ENCODE assay signal across 11 mouse cellular contexts in the genomic region with DNA sequence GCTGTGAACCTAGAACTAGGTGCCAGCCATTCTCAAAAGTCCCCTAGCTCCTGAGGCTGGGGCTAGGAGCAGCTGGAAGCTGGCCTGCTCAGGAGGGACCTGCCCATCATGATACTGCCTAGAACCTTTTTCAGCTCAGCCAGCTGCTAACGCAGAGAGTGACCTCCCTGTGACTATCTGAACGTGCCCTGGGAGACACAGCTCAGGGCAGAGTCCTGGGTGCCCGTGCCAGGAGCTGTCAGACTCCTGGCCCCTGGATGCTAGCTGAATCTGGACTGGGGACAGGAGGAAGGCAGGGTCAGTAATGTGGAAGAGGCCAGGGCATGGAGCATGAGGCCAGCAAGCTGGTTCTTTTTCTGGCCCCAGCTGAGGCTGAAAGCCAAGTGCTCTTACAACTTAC. TPM values are rescaled to one million over a fixed set of nuclear protein-coding genes. Genes with fewer than 3 reads are reported as not detected.
DNase-seq lines count a peak whose midpoint lies in the region.
"Had no signal": no experiment of that assay in that cellular context is flagged by ENCODE, and none has a peak within 500 bp of the region (broad histone marks: within the 10 kb centered on the region; RNA-seq: fewer than 3 reads in every experiment).

No protein-coding gene starts in this region.

- H3K27ac ChIP-seq in embryonic facial prominence, embryonic 10.5 days (replicated peaks): peak overlapping the region; percentile 20
- H3K27ac ChIP-seq: forebrain, embryonic 15.5 days; hindbrain, embryonic 15.5 days had no signal

- no peaks in the 10 kb centered on the region for H3K27me3 ChIP-seq in embryonic facial prominence, embryonic 10.5 days (replicated peaks; ENCODE audit: low read depth, poor library complexity, severe bottlenecking)
- H3K27me3 ChIP-seq: forebrain, embryonic 15.5 days; hindbrain, embryonic 15.5 days had no signal

- peaks cover 9% of the 10 kb centered on the region for H3K4me1 ChIP-seq in embryonic facial prominence, embryonic 10.5 days

- H3K4me3 ChIP-seq in embryonic facial prominence, embryonic 10.5 days: 0 out of 2 replicates have a peak overlapping the region, but pooled peaks have one; percentile 21
- H3K4me3 ChIP-seq: forebrain, embryonic 15.5 days; hindbrain, embryonic 15.5 days had no signal

- peaks cover 80% of the 10 kb centered on the region for H3K36me3 ChIP-seq in embryonic facial prominence, embryonic 10.5 days (replicated peaks)
- H3K36me3 ChIP-seq: hindbrain, embryonic 15.5 days had no signal

- peak; percentile 9 for DNase-seq in adrenal gland, adult 2 months
- no peak for DNase-seq in adrenal gland, adult 8-10 months
- no peak for DNase-seq in embryonic facial prominence, embryonic 10.5 days (ENCODE audit: low spot score)
- peak; percentile 73 to 75 for DNase-seq in heart, adult 9 months (ENCODE audit: low spot score in 2 of 2)
- peak; percentile 66 to 68 for DNase-seq in kidney, postnatal 36 days
- DNase-seq in urinary bladder, adult 2 months (ENCODE audit: low spot score): no peak
- DNase-seq in spleen, adult 12 weeks (ENCODE audit: low spot score): no peak
- DNase-seq in ovary, postnatal 36 days (ENCODE audit: low spot score): no peak
- DNase-seq: lung, embryonic 14.5 days had no signal

- no peaks in the 10 kb centered on the region for H3K9me3 ChIP-seq in embryonic facial prominence, embryonic 10.5 days
- H3K9me3 ChIP-seq: forebrain, embryonic 15.5 days; hindbrain, embryonic 15.5 days had no signal

- WGBS in embryonic facial prominence, embryonic 10.5 days: 88% methylated on average over 3 of the region's 3 CpGs

RNA-seq across cellular contexts. Expression of a gene that starts 22.1 kb away (rescaled TPM):
- 10 to 100 TPM; 24.9 to 27.0 TPM for total RNA-seq in adrenal gland, adult 2 months (2021)
- 13.0 and 14.4 TPM in 2 replicates for polyA plus RNA-seq in adrenal gland, adult 2 months (2012; rRNA removed)
- 10 to 100 TPM; 25.8 to 27.7 (median 27.3) TPM for total RNA-seq in adrenal gland, adult 8-10 months (2022)
- polyA plus RNA-seq in embryonic facial prominence, embryonic 10.5 days (2016; fragmentation: Nextera tagmentation; extraction: Ambion mirVana): 37.5 and 38.5 TPM in 2 replicates
- 7.0 and 7.7 TPM in 2 replicates for polyA plus RNA-seq in urinary bladder, adult 2 months (2012; rRNA removed)

Comparison
In these comparisons a context has a peak if more than half of its experiments do, and no peak if none do; other contexts are left out.
1. DNase-seq: peak in adrenal gland, adult 2 months (single experiment), heart, adult 9 months (2 of 2) and kidney, postnatal 36 days (2 of 2); none in adrenal gland, adult 8-10 months (single experiment), embryonic facial prominence, embryonic 10.5 days (single experiment), urinary bladder, adult 2 months (single experiment), spleen, adult 12 weeks (single experiment) and ovary, postnatal 36 days (single experiment).